19 mouse cellular contexts compared by ENCODE assay signal in the genomic region with DNA sequence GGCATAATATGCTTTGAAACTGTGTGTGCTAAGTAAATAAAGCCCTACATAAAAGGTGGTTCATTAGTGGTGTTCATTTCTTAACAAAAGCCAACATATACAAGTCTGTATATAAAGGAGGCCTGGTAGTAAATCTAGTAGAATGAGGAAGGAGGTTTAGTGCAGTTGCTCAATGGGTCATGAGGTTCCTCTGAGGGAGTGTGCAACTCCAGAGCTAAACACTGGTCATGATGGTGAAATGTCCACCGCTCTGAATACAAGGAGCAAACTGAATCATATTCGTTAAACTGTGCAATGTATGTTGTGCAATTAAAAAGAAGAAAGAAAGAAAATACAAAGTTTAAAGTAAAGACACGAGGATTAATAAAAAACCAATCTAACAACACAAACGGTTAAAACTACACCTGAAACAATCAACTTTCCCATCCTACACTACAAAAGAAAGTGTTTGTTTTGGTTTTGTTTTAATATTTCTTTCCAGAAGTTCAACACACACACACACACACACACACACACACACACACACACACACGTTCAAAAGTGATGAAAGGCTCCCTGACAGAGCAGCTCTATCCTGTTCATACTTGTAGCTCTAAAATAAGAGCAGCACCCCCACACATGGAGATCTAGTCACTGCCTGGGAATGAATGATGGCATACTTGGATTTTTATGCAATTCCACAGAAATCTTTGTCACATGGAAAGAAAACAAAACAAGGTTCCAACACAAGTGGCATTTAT. TPM values are rescaled to one million over a fixed set of nuclear protein-coding genes. Genes with fewer than 3 reads are reported as not detected.
A peak's percentile ranks its signal among the peaks of the same experiment; 100 is the strongest.
DNase-seq lines count a peak whose midpoint lies in the region; ATAC-seq lines count a peak whose summit lies in the region.
"Had no signal": no experiment of that assay in that cellular context is flagged by ENCODE, and none has a peak within 500 bp of the region (broad histone marks: within the 10 kb centered on the region; RNA-seq: fewer than 3 reads in every experiment).

No protein-coding gene starts in this region.

- H3K36me3 ChIP-seq in liver, embryonic 15.5 days (replicated peaks) = no peaks in the 10 kb centered on the region
- H3K36me3 ChIP-seq: embryonic facial prominence, embryonic 13.5 days; liver, embryonic 13.5 days; neural tube, embryonic 12.5 days had no signal

- no peaks in the 10 kb centered on the region for H3K4me1 ChIP-seq in liver, embryonic 15.5 days (replicated peaks)
- H3K4me1 ChIP-seq: embryonic facial prominence, embryonic 13.5 days; liver, embryonic 13.5 days; neural tube, embryonic 12.5 days had no signal

- H3K27me3 ChIP-seq in liver, embryonic 15.5 days = no peaks in the 10 kb centered on the region
- H3K27me3 ChIP-seq: embryonic facial prominence, embryonic 13.5 days; liver, embryonic 13.5 days; neural tube, embryonic 12.5 days had no signal

- H3K4me2 ChIP-seq in liver, embryonic 15.5 days = no peak overlapping the region
- H3K4me2 ChIP-seq: embryonic facial prominence, embryonic 13.5 days; hindbrain, embryonic 14.5 days; liver, embryonic 13.5 days; neural tube, embryonic 12.5 days had no signal

- no peak overlapping the region for H3K4me3 ChIP-seq in liver, embryonic 15.5 days (replicated peaks)
- H3K4me3 ChIP-seq: embryonic facial prominence, embryonic 13.5 days; gastrocnemius, adult 2 months; liver, embryonic 13.5 days; neural tube, embryonic 12.5 days had no signal

- H3K27ac ChIP-seq in liver, embryonic 15.5 days (replicated peaks) = no peak overlapping the region
- H3K27ac ChIP-seq: embryonic facial prominence, embryonic 13.5 days; gastrocnemius, adult 2 months; hindbrain, embryonic 14.5 days; liver, embryonic 13.5 days; neural tube, embryonic 12.5 days; stomach, postnatal 0 days had no signal

- no peak for DNase-seq in liver
- DNase-seq in lung, postnatal 14 days = peak; percentile 7
- no peak for DNase-seq in adrenal gland, adult 2 months
- DNase-seq in thymus, postnatal 14 days = no peak
- DNase-seq: adrenal gland, postnatal 25 days; B cell, adult 2 months; cerebellum, adult 8-10 months; gastrocnemius, adult 2 months; kidney, adult 18-20 months; kidney, postnatal 14 days; liver, embryonic 13.5 days; thymus, postnatal 36 days had no signal

- 48% methylated on average over 5 of the region's 5 CpGs for WGBS in liver, embryonic 15.5 days (ENCODE audit: insufficient replicate concordance)

- H3K9ac ChIP-seq in liver, embryonic 15.5 days = no peak overlapping the region
- H3K9ac ChIP-seq: embryonic facial prominence, embryonic 13.5 days; hindbrain, embryonic 14.5 days; liver, embryonic 13.5 days; neural tube, embryonic 12.5 days had no signal

- ATAC-seq in liver, embryonic 15.5 days (ENCODE audit: insufficient read depth) = peak; percentile 49; the same call in 1 of the 2 replicates
- ATAC-seq in common myeloid progenitor, adult 5-6 weeks (replicated peaks; ENCODE audit: low read depth, poor library complexity, severe bottlenecking) = peak; percentile 94
- peak; percentile 98 for ATAC-seq in neutrophil, adult 5-6 weeks (ENCODE audit: extremely low read depth, insufficient number of reproducible peaks, low FRiP score, poor library complexity, severe bottlenecking)

- H3K9me3 ChIP-seq in liver, embryonic 15.5 days (replicated peaks) = no peaks in the 10 kb centered on the region
- H3K9me3 ChIP-seq: embryonic facial prominence, embryonic 13.5 days; liver, embryonic 13.5 days; neural tube, embryonic 12.5 days had no signal

RNA-seq across cellular contexts. Expression of a gene that starts 11.9 kb away (rescaled TPM):
- 1.7 and 2.3 TPM in 2 replicates for polyA plus RNA-seq in liver, embryonic 15.5 days (2015; fragmentation: Nextera tagmentation; extraction: Ambion mirVana)
- 6.5 and 9.6 TPM in 2 replicates for total RNA-seq in common myeloid progenitor, adult 5-6 weeks (2017)
- 577 and 629 TPM in 2 replicates for total RNA-seq in neutrophil, adult 5-6 weeks (2017)
- total RNA-seq in adrenal gland, adult 2 months (2021) = 10 to 100 TPM in 1 of 2 experiments, 1 to 10 TPM in 1; 10.0 to 13.3 TPM
- 9.6 and 11.6 TPM in 2 replicates for polyA plus RNA-seq in adrenal gland, adult 2 months (2012; rRNA removed)

Comparison
In these comparisons a context has a peak if more than half of its experiments do, and no peak if none do; other contexts are left out.
1. RNA of a gene that starts 11.9 kb away (total RNA-seq): 577 to 629 TPM in neutrophil, adult 5-6 weeks; 10.0 to 13.3 TPM in adrenal gland, adult 2 months and 6.5 to 9.6 TPM in common myeloid progenitor, adult 5-6 weeks; every median in the first group is over 10 times any median in the second.
2. Peak in every context shown above with its lines, with median percentiles within 50 percentile points of each other: ATAC-seq.